Mouse (Mus musculus): ENCODE measurements around the gene Nr4a3.
A peak's percentile ranks its signal among the peaks of the same experiment; 100 is the strongest.

The Nr4a3 gene

GRCm38 (mm10) chr4:48116191-48116590 is 71.2 kb downstream of the Nr4a3 start:
- DNase-seq, result peak in 1 of 2 experiments; percentile 52

DNA sequence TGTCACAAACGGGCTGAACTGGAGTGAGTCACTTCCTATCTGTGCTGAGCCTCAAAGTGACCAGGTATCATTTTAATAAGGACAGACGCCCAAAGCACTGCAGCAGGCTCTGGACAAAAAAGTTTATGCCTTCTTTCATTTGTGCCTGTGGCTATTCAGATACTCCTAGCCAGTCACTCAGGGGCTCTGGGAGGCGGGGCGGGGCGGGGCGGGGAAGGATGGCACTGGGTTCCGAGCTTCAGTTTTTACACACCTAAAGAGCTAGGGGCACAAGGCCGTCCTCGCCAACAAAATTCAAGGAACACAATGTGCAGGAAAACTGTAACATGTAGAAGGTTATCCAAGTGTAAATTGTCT is 79.4 kb downstream of the Nr4a3 start:
- peak in 1 of 2 experiments; percentile 38 for DNase-seq

DNA sequence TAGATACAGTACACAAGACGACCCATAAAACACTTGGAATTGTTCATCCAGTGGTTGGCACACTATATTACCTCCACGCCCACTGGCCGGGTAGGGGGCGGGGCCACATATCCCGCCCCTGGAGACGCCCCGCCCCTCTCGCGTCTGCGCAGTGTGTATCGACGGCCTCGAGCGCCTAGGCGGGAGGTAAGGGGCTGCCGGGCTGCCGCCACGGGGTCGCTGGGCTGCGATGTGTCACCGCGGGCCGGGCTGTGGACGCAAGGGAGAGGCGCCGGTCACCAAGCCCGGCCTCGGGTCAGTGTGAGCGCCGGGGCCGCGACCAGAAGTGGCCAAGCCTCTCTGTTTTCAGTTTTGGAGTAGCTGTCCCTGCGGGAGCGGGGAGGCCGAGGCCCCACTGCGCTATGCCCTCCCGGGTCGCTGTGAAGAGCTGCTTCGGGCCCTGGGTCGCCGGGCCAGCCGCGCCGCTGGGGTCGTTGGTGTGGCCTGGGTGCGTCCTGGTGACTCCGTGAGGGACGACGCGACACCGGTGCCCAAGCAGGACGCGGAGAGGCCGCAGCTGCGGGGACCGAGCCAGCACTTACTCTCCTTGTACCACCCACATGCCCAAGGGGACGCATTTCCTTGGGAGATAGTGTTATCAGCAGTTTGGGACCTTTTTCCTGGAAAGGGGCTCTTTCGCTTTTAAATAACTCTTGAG is 80.0 kb downstream of the Nr4a3 start, which contains the start of gene Stx17:
TSS of gene Stx17 (plus strand) at position 143 of the 697 bp plus-strand sequence.
- DNase-seq, result peak; percentile 90 to 92

- DNase-seq, result no peak
Measured at GRCm38 (mm10) chr4:48130314-48130713, 85.4 kb downstream of the Nr4a3 start.

GRCm38 (mm10) chr4:48131606-48132005 is 86.7 kb downstream of the Nr4a3 start:
- DNase-seq, result no peak

- DNase-seq, result no peak
Measured at GRCm38 (mm10) chr4:48132721-48133120, 87.8 kb downstream of the Nr4a3 start.
